Mouse (Mus musculus) thymus, adult 2 months (tissue): ENCODE measurements at regions not wholly inside any gene's neighbourhood (a gene's known extent, or its start where the extent isn't known, plus 50 kb on each side); places are given as distances from the start of the nearest gene placed in this dataset.

ENCODE experiments used
- DNase-seq: peaks from one replicate; pipeline ENCODE4 v3.0.0; 2021
- H3K27ac ChIP-seq: fragments of 200-500 bp; 2 replicates; pipeline ENCODE4 v1.5.1; 2012; ENCODE audit warnings: low read length, control low read depth; ENCODE audit not compliant: control insufficient read depth, insufficient read depth
- H3K27me3 ChIP-seq: fragments of 200-500 bp; 2 replicates; pipeline ENCODE4 v1.6.1; 2012; ENCODE audit warnings: mild to moderate bottlenecking, low read length, moderate library complexity, mixed read lengths; ENCODE audit not compliant: control insufficient read depth, insufficient read depth
- H3K36me3 ChIP-seq: fragments of 200-500 bp; 2 replicates; pipeline ENCODE4 v1.6.1; 2012; ENCODE audit warnings: mild to moderate bottlenecking, low read length, moderate library complexity; ENCODE audit not compliant: control insufficient read depth, insufficient read depth
- H3K4me1 ChIP-seq: fragments of 200-500 bp; replicated peaks from 2 replicates; pipeline ENCODE4 v1.6.1; 2012; ENCODE audit warnings: low read length; ENCODE audit not compliant: control insufficient read depth, insufficient read depth
- H3K4me3 ChIP-seq: fragments of 200-500 bp; 2 replicates; pipeline ENCODE4 v1.5.1; 2012; ENCODE audit warnings: mild to moderate bottlenecking, low read length, control low read depth, moderate library complexity; ENCODE audit not compliant: control insufficient read depth, insufficient read depth
- CTCF ChIP-seq: fragments of 200-500 bp; IDR thresholded peaks from 2 replicates; pipeline ENCODE4 v1.5.1; 2012; ENCODE audit warnings: mild to moderate bottlenecking, control low read depth, low read length, moderate library complexity, borderline replicate concordance; ENCODE audit not compliant: control insufficient read depth, poor library complexity, insufficient read depth; ENCODE audit errors: extremely low read depth
- POLR2A ChIP-seq: fragments of 200-500 bp; IDR thresholded peaks from 2 replicates; pipeline ENCODE4 v1.6.1; 2012; ENCODE audit warnings: mild to moderate bottlenecking, low read length, control low read depth, moderate library complexity; ENCODE audit not compliant: control insufficient read depth, poor library complexity, insufficient read depth; ENCODE audit errors: extremely low read depth
- WGBS: fragments of 180-500 bp; shearing (Covaris S2); methylation state at CpG from one replicate; pipeline ENCODE4 v1.1.7; 2018; 5-methylcytosine and 5-hydroxymethylcytosine counted together

DNA sequence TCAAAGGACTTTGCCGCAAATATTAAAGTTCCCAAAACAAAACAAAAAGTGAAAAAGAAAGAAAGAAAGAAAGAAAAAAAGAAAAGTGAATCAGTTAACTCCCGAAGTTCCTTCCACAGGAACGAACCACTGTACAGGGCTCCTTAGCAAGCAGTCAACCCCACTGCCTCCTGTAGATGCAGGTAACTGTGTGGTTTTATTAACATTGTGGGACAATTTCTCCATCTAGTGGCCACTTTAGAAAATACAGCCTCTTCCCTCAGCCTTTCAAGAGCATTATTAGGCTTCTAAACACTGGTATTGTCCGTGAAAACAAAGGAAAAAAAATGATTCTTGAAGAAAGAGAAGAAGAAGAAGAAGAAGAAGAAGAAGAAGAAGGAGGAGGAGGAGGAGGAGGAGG, 257.7 kb upstream of the Pkdcc start:
- no peaks in the 10 kb centered on the region for H3K4me1 ChIP-seq
- no peaks in the 10 kb centered on the region for H3K36me3 ChIP-seq
- H3K4me3 ChIP-seq = no peak overlapping the region
- WGBS = 26% methylated on average over 4 of the region's 4 CpGs
- DNase-seq = no peak
- TF ChIP-seq CTCF (no peak), POLR2A (no peak)
- no peak overlapping the region for H3K27ac ChIP-seq
- H3K27me3 ChIP-seq = no peaks in the 10 kb centered on the region

DNA sequence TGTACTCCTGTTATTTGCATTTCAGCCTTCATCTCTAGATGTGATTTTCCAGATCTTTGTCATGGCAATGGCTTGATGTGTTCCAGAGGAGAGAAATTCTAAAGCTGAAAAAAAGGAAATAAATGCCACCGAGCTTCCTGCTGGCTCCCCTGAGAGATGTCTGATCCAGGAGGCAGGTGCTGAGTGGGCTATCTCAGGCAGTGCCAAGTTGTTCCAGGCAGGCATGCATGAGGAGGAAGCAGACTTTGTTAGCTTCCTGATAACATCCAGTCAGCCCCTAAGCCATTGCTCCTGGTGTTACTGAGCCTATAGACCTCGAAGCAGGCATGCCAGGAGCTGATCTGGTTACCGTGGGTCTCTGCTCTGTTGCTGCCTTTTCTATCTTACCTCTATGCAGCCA, 251.7 kb upstream of the Pkdcc start:
- H3K27me3 ChIP-seq = no peaks in the 10 kb centered on the region
- H3K27ac ChIP-seq = no peak overlapping the region
- no peak for DNase-seq
- no peaks in the 10 kb centered on the region for H3K36me3 ChIP-seq
- WGBS = 61% methylated on average over 3 of the region's 3 CpGs
- H3K4me1 ChIP-seq = no peaks in the 10 kb centered on the region
- TF ChIP-seq CTCF = no peak
- no peak overlapping the region for H3K4me3 ChIP-seq

GRCm38 (mm10) chr17:82999710-83000109, 215.4 kb upstream of the Pkdcc start:
- Histone ChIP-seq H3K27ac (no peak overlapping the region), H3K4me3 (no peak overlapping the region), H3K4me1 (no peaks in the 10 kb centered on the region), H3K36me3 (no peaks in the 10 kb centered on the region), H3K27me3 (no peaks in the 10 kb centered on the region)
- no peak for DNase-seq
- WGBS = 90% methylated on average over 10 of the region's 10 CpGs
- no peak for TF ChIP-seq POLR2A
- TF ChIP-seq CTCF = no peak

DNA sequence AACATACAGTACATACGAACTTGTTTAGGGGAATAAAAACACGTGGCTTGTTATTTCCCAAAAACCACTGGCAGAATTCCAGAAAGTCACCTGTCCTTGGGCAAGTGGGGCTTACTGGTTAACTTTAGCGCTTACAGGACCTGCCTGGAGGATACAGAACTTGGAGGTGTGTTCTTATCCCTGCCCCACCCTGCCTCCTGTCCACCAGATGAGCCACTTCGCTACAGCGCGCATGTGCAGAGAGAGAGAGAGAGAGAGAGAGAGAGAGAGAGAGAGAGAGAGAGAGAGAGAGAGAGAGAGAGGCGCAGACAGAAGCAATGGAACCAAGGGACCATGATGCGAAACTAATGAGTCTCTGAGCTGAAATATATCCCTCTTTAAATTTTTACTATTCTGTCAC, 214.7 kb upstream of the Pkdcc start:
- no peak for DNase-seq
- Histone ChIP-seq H3K4me1 (no peaks in the 10 kb centered on the region), H3K27me3 (no peaks in the 10 kb centered on the region), H3K4me3 (no peak overlapping the region), H3K36me3 (no peaks in the 10 kb centered on the region), H3K27ac (no peak overlapping the region)
- TF ChIP-seq CTCF (no peak), POLR2A (no peak)
- WGBS = 72% methylated on average over 8 of the region's 8 CpGs

GRCm38 (mm10) chr17:83001567-83001966, 213.5 kb upstream of the Pkdcc start:
- no peak overlapping the region for H3K4me3 ChIP-seq
- H3K27ac ChIP-seq = no peak overlapping the region
- H3K36me3 ChIP-seq = no peaks in the 10 kb centered on the region
- no peaks in the 10 kb centered on the region for H3K4me1 ChIP-seq
- TF ChIP-seq POLR2A = no peak
- TF ChIP-seq CTCF = no peak
- WGBS = 5% methylated on average over 2 of the region's 2 CpGs
- no peaks in the 10 kb centered on the region for H3K27me3 ChIP-seq
- DNase-seq = no peak

DNA sequence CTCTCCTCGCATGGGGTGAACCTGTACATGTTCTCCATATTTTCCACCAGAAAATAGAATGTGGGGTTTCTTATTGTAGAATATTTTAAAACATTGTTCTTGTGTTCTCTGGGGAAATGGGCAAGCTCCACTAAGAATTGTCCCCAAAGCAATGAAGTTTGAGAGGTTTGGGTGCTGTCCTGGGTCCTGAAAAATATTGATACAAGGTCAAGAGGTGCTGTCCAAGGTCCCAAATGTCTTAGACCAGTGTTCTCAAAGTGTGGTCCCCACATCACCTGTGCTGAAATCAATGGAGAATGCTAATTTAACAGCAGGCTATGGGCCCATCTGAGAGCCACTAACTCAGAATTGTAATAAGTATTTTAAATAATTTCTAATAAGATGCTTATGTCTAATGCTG, 204.2 kb upstream of the Pkdcc start:
- no peaks in the 10 kb centered on the region for H3K4me1 ChIP-seq
- H3K27ac ChIP-seq = no peak overlapping the region
- no peaks in the 10 kb centered on the region for H3K36me3 ChIP-seq
- WGBS = 97% methylated on average over 1 of the region's 1 CpGs
- H3K27me3 ChIP-seq = no peaks in the 10 kb centered on the region
- DNase-seq = no peak
- TF ChIP-seq POLR2A = no peak
- no peak for TF ChIP-seq CTCF
- no peak overlapping the region for H3K4me3 ChIP-seq

DNA sequence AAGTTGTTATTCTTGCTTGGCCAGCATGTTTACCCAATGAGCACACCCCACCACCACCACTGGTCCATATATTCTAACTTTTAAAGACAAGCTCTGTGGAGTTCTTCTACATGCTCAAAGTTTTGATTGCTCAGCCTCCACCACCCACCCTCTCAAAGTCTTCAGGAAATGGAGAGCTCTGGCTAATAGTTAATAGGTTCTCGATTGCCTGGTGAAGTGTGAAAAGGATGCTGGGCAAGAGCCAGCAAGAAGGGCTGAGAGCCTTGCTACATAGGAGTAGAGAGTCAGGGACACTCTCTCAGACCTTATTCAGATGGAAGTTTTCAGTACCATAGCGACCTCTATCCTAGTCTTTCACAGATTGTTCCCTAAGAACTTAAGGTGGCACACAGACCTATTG, 199.4 kb upstream of the Pkdcc start:
- Histone ChIP-seq H3K4me1 (no peaks in the 10 kb centered on the region), H3K27me3 (no peaks in the 10 kb centered on the region), H3K27ac (no peak overlapping the region), H3K36me3 (no peaks in the 10 kb centered on the region), H3K4me3 (no peak overlapping the region)
- 62% methylated on average over 2 of the region's 2 CpGs for WGBS
- no peak for DNase-seq
- TF ChIP-seq POLR2A = no peak
- TF ChIP-seq CTCF = no peak

GRCm38 (mm10) chr17:83016936-83017335, 198.2 kb upstream of the Pkdcc start:
- WGBS = 96% methylated on average over 5 of the region's 5 CpGs

More at GRCm38 (mm10) chr17:83016936-83017335, 198.2 kb upstream of the Pkdcc start:
- Histone ChIP-seq H3K36me3 (no peaks in the 10 kb centered on the region), H3K4me1 (no peaks in the 10 kb centered on the region), H3K4me3 (no peak overlapping the region), H3K27ac (no peak overlapping the region), H3K27me3 (no peaks in the 10 kb centered on the region)
- DNase-seq = no peak
- TF ChIP-seq CTCF = no peak
- no peak for TF ChIP-seq POLR2A
